In the genomic region with DNA sequence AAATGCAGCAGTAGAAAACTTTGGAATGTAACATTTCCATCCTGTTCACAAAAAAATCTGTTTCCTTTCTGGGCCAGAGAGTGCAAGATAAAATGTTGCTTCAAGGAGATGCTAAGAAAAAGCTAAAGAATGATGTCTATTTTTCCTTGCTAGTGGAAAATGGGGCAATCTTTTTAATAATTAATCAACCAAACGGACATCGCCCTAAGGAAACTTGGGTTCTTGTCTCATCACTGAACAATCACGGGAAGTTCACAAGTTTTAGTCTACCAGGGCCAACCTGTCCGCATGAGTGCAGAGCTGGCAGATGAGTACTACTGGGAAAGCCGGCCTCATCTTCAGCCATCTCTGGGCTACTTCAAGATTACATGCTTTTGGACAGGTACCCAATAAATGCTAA, we compare ENCODE assay signal across 19 mouse cellular contexts. TPM values are rescaled to one million over a fixed set of nuclear protein-coding genes. Genes with fewer than 3 reads are reported as not detected.
DNase-seq lines count a peak whose midpoint lies in the region; ATAC-seq and TF ChIP-seq lines count a peak whose summit lies in the region.
"Had no signal": no experiment of that assay in that cellular context is flagged by ENCODE, and none has a peak within 500 bp of the region (broad histone marks: within the 10 kb centered on the region; RNA-seq: fewer than 3 reads in every experiment).

No protein-coding gene starts in this region.

- H3K4me2 ChIP-seq in kidney, embryonic 15.5 days = no peak overlapping the region
- H3K4me2 ChIP-seq in intestine, postnatal 0 days (replicated peaks; ENCODE audit: low read depth) = no peak overlapping the region
- no peak overlapping the region for H3K4me2 ChIP-seq in forebrain, embryonic 13.5 days
- H3K4me2 ChIP-seq: embryonic facial prominence, embryonic 12.5 days; heart, embryonic 15.5 days had no signal

- no peak for TF ChIP-seq POLR2A in heart, adult 2 months (IDR thresholded peaks at IDR 0.05; ENCODE audit: insufficient read depth, low read depth, low read length)

- no peaks in the 10 kb centered on the region for H3K27me3 ChIP-seq in heart, adult 2 months (ENCODE audit: control insufficient read depth, insufficient read depth, low read length)
- H3K27me3 ChIP-seq in kidney, embryonic 15.5 days = no peaks in the 10 kb centered on the region
- H3K27me3 ChIP-seq in intestine, postnatal 0 days (replicated peaks; ENCODE audit: control insufficient read depth, insufficient read depth, low read length) = no peaks in the 10 kb centered on the region
- no peaks in the 10 kb centered on the region for H3K27me3 ChIP-seq in forebrain, embryonic 13.5 days
- H3K27me3 ChIP-seq: embryonic facial prominence, embryonic 12.5 days; heart, embryonic 15.5 days had no signal

- DNase-seq in heart, adult 2 months = no peak
- DNase-seq in heart, adult 8-10 months (ENCODE audit: low spot score) = no peak
- DNase-seq in kidney, adult 8-10 months = peak; percentile 57 to 70
- DNase-seq in kidney, adult 18-20 months = no peak
- DNase-seq in kidney, postnatal 14 days = peak; percentile 69
- DNase-seq: adrenal gland, postnatal 14 days; cerebellum, adult 11-12 months; cerebellum, adult 9-10 months; cerebellum, postnatal 25 days; forebrain, postnatal 0 days; gastrocnemius, postnatal 14 days; heart, postnatal 36 days had no signal

- intact Hi-C loops in heart, adult 2 months (cut with DNase I) = no loop called here

- H3K4me3 ChIP-seq in heart, adult 2 months = no peak overlapping the region
- H3K4me3 ChIP-seq in kidney, embryonic 15.5 days (replicated peaks) = no peak overlapping the region
- H3K4me3 ChIP-seq in intestine, postnatal 0 days (ENCODE audit: low read depth, low read length) = no peak overlapping the region
- H3K4me3 ChIP-seq in forebrain, embryonic 13.5 days = no peak overlapping the region
- H3K4me3 ChIP-seq: embryonic facial prominence, embryonic 12.5 days; heart, embryonic 10.5 days; heart, embryonic 15.5 days had no signal

- ATAC-seq in kidney, embryonic 15.5 days (replicated peaks; ENCODE audit: low FRiP score) = no peak
- ATAC-seq in intestine, postnatal 0 days = no peak
- no peak for ATAC-seq in forebrain, embryonic 13.5 days
- ATAC-seq: forebrain, postnatal 0 days; hindbrain, embryonic 16.5 days had no signal

- 52% methylated on average over 5 of the region's 5 CpGs for WGBS in heart, adult 2 months
- WGBS in kidney, embryonic 15.5 days = 80% methylated on average over 5 of the region's 5 CpGs
- WGBS in intestine, postnatal 0 days = 49% methylated on average over 5 of the region's 5 CpGs
- 93% methylated on average over 5 of the region's 5 CpGs for WGBS in forebrain, embryonic 13.5 days

- H3K9ac ChIP-seq in heart, adult 2 months (ENCODE audit: low read depth, low read length) = no peak overlapping the region
- no peak overlapping the region for H3K9ac ChIP-seq in kidney, embryonic 15.5 days
- no peak overlapping the region for H3K9ac ChIP-seq in intestine, postnatal 0 days (ENCODE audit: low read depth, low read length)
- no peak overlapping the region for H3K9ac ChIP-seq in forebrain, embryonic 13.5 days
- H3K9ac ChIP-seq: embryonic facial prominence, embryonic 12.5 days; forebrain, postnatal 0 days; heart, embryonic 15.5 days had no signal

- H3K36me3 ChIP-seq in heart, adult 2 months (ENCODE audit: control insufficient read depth, insufficient read depth, low read length) = no peaks in the 10 kb centered on the region
- H3K36me3 ChIP-seq in kidney, embryonic 15.5 days = no peaks in the 10 kb centered on the region
- no peaks in the 10 kb centered on the region for H3K36me3 ChIP-seq in intestine, postnatal 0 days (ENCODE audit: control insufficient read depth, insufficient read depth)
- no peaks in the 10 kb centered on the region for H3K36me3 ChIP-seq in forebrain, embryonic 13.5 days (ENCODE audit: poor library complexity, severe bottlenecking)
- H3K36me3 ChIP-seq: embryonic facial prominence, embryonic 12.5 days; heart, embryonic 10.5 days; heart, embryonic 15.5 days had no signal

- no peaks in the 10 kb centered on the region for H3K79me2 ChIP-seq in heart, adult 2 months (replicated peaks; ENCODE audit: control insufficient read depth, insufficient read depth, low read length)

- no peaks in the 10 kb centered on the region for H3K9me3 ChIP-seq in kidney, embryonic 15.5 days (replicated peaks)
- H3K9me3 ChIP-seq in intestine, postnatal 0 days (ENCODE audit: control insufficient read depth) = no peaks in the 10 kb centered on the region
- no peaks in the 10 kb centered on the region for H3K9me3 ChIP-seq in forebrain, embryonic 13.5 days (replicated peaks)
- H3K9me3 ChIP-seq: embryonic facial prominence, embryonic 12.5 days; heart, embryonic 10.5 days; heart, embryonic 15.5 days had no signal

- no peak for TF ChIP-seq EP300 in heart, adult 2 months (IDR thresholded peaks at IDR 0.05; ENCODE audit: insufficient read depth, low read depth, low read length)

- H3K4me1 ChIP-seq in heart, adult 2 months (ENCODE audit: control insufficient read depth, insufficient read depth, low read length) = peaks cover 3% of the 10 kb centered on the region
- H3K4me1 ChIP-seq in kidney, embryonic 15.5 days = peaks cover 8% of the 10 kb centered on the region
- no peaks in the 10 kb centered on the region for H3K4me1 ChIP-seq in intestine, postnatal 0 days (replicated peaks; ENCODE audit: control insufficient read depth, insufficient read depth, low read length)
- H3K4me1 ChIP-seq in forebrain, embryonic 13.5 days = no peaks in the 10 kb centered on the region
- H3K4me1 ChIP-seq: embryonic facial prominence, embryonic 12.5 days; heart, embryonic 10.5 days; heart, embryonic 15.5 days had no signal

- TF ChIP-seq CTCF in heart, adult 2 months (IDR thresholded peaks at IDR 0.05) = no peak
- TF ChIP-seq CTCF in intestine, postnatal 0 days (IDR thresholded peaks at IDR 0.05; ENCODE audit: low read depth) = no peak

- H3K27ac ChIP-seq in heart, adult 2 months = peak overlapping the region; percentile 53
- H3K27ac ChIP-seq in kidney, embryonic 15.5 days = peak overlapping the region; percentile 51
- H3K27ac ChIP-seq in intestine, postnatal 0 days (ENCODE audit: low read depth, low read length) = no peak overlapping the region
- no peak overlapping the region for H3K27ac ChIP-seq in forebrain, embryonic 13.5 days
- H3K27ac ChIP-seq: embryonic facial prominence, embryonic 12.5 days; heart, embryonic 10.5 days had no signal

RNA-seq across cellular contexts. Expression of a gene that starts 34.7 kb away (rescaled TPM):
- 10 to 100 TPM; 70.5 to 93.9 TPM for total RNA-seq in heart, adult 2 months (2021)
- 41.9 and 47.3 TPM in 2 replicates for polyA plus RNA-seq in heart, adult 2 months (2012; rRNA removed)
- 10 to 100 TPM; 50.9 to 79.4 (median 56.8) TPM for total RNA-seq in heart, adult 8-10 months (2022)
- polyA plus RNA-seq in kidney, embryonic 15.5 days (2015; fragmentation: Nextera tagmentation; extraction: Ambion mirVana) = 516 and 533 TPM in 2 replicates
- polyA plus RNA-seq in intestine, postnatal 0 days (2015; fragmentation: Nextera tagmentation; extraction: Ambion mirVana) = 733 and 887 TPM in 2 replicates
- polyA plus RNA-seq in forebrain, embryonic 13.5 days (2015; fragmentation: Nextera tagmentation; extraction: Ambion mirVana) = 69.1 and 89.9 TPM in 2 replicates

Comparison
In these comparisons a context has a peak if more than half of its experiments do, and no peak if none do; other contexts are left out.
1. DNase-seq: peak in kidney, adult 8-10 months (2 of 2) and kidney, postnatal 14 days (single experiment); none in heart, adult 2 months (0 of 2), heart, adult 8-10 months (single experiment) and kidney, adult 18-20 months (single experiment).
2. H3K27ac ChIP-seq: peak in heart, adult 2 months (single experiment) and kidney, embryonic 15.5 days (single experiment); none in intestine, postnatal 0 days (single experiment) and forebrain, embryonic 13.5 days (single experiment).